Mouse (Mus musculus) spleen, adult 2 months (tissue): ENCODE data around the gene Abca6.

ENCODE experiments used
- CTCF ChIP-seq: fragments of 200-500 bp; IDR thresholded peaks from 2 replicates; pipeline ENCODE4 v1.5.1; 2011; ENCODE audit warnings: mild to moderate bottlenecking, inconsistent platforms; ENCODE audit not compliant: insufficient read depth, insufficient read length, insufficient replicate concordance; ENCODE audit errors: extremely low read depth
- POLR2A ChIP-seq: fragments of 200-500 bp; IDR thresholded peaks from 2 replicates; pipeline ENCODE4 v1.6.1; 2011; ENCODE audit warnings: low read depth, low read length, inconsistent platforms

DNA sequence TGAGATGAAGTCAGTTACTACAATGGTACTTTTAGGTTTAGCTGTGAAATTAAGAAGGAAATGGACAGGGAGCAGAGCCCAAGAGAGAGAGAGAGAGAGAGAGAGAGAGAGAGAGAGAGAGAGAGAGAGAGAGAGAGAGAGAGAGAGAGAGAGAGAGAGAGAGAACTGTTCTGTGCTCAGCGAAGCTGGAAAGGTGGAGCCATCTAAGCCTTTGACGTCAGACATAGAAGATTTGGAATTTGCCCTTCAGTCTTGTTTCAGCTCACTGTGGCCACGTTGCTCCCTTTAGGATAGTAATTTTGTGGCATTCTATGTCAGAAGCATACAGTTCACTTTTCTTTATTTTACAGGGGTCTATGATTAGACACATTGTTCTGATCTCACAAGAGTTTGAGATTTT lies 10.3 kb upstream of the Abca6 start:
- TF ChIP-seq CTCF (no peak), POLR2A (no peak)
